Mouse (Mus musculus): ENCODE measurements around the gene Gm49337. TPM values are rescaled to one million over a fixed set of nuclear protein-coding genes. Genes with fewer than 3 reads are reported as not detected.

Gene Gm49337
- polyA plus RNA-seq, 1 experiment from 2014 or later, result not detected

GRCm38 (mm10) chr4:116182079-116182478 lies 8.9 kb downstream of the Gm49337 start:
- H3K27ac ChIP-seq (ENCODE audit: low read length), result no peak overlapping the region
- H3K4me3 ChIP-seq (ENCODE audit: low read length), result no peak overlapping the region
- 64% methylated on average over 3 of the region's 3 CpGs for WGBS
- no peak for ATAC-seq (replicated peaks; ENCODE audit: extremely low read depth, insufficient read depth, low FRiP score)
- no peaks in the 10 kb centered on the region for H3K9me3 ChIP-seq (replicated peaks; ENCODE audit: control insufficient read depth, low read length)
- peaks cover 9% of the 10 kb centered on the region for H3K4me1 ChIP-seq (ENCODE audit: control insufficient read depth, insufficient read depth, low read length)
- H3K36me3 ChIP-seq (ENCODE audit: control insufficient read depth, insufficient read depth), result no peaks in the 10 kb centered on the region
- no peaks in the 10 kb centered on the region for H3K27me3 ChIP-seq (ENCODE audit: control insufficient read depth, insufficient read depth, low read length)
- H3K4me2 ChIP-seq (ENCODE audit: low read depth, low read length), result no peak overlapping the region
- no peak overlapping the region for H3K9ac ChIP-seq (ENCODE audit: low read length)

GRCm38 (mm10) chr4:116182745-116183144 lies 9.6 kb downstream of the Gm49337 start:
- H3K4me1 ChIP-seq (ENCODE audit: control insufficient read depth, insufficient read depth, low read length), result peaks cover 5% of the 10 kb centered on the region; the same call in 1 of the 2 replicates
- H3K9me3 ChIP-seq (replicated peaks; ENCODE audit: control insufficient read depth, low read length), result no peaks in the 10 kb centered on the region
- 8% methylated on average over 12 of the region's 12 CpGs for WGBS
- peak overlapping the region; percentile 71 for H3K4me2 ChIP-seq (ENCODE audit: low read depth, low read length)
- H3K9ac ChIP-seq (ENCODE audit: low read length), result peak overlapping the region; percentile 68
- H3K27me3 ChIP-seq (ENCODE audit: control insufficient read depth, insufficient read depth, low read length), result no peaks in the 10 kb centered on the region
- peak overlapping the region; percentile 63 for H3K27ac ChIP-seq (ENCODE audit: low read length)
- peak; percentile 56 for ATAC-seq (replicated peaks; ENCODE audit: extremely low read depth, insufficient read depth, low FRiP score)
- peak overlapping the region; percentile 39 for H3K4me3 ChIP-seq (ENCODE audit: low read length)
- H3K36me3 ChIP-seq (ENCODE audit: control insufficient read depth, insufficient read depth), result no peaks in the 10 kb centered on the region

GRCm38 (mm10) chr4:116185083-116185482 lies 11.9 kb downstream of the Gm49337 start:
- H3K9me3 ChIP-seq (replicated peaks; ENCODE audit: control insufficient read depth, low read length), result no peaks in the 10 kb centered on the region
- no peaks in the 10 kb centered on the region for H3K36me3 ChIP-seq (ENCODE audit: control insufficient read depth, insufficient read depth)
- H3K4me1 ChIP-seq (ENCODE audit: control insufficient read depth, insufficient read depth, low read length), result peaks cover 5% of the 10 kb centered on the region; the same call in 1 of the 2 replicates
- no peak overlapping the region for H3K4me2 ChIP-seq (ENCODE audit: low read depth, low read length)
- 77% methylated on average over 4 of the region's 4 CpGs for WGBS
- no peaks in the 10 kb centered on the region for H3K27me3 ChIP-seq (ENCODE audit: control insufficient read depth, insufficient read depth, low read length)
- H3K4me3 ChIP-seq (ENCODE audit: low read length), result no peak overlapping the region
- H3K27ac ChIP-seq (ENCODE audit: low read length), result no peak overlapping the region
- no peak for ATAC-seq (replicated peaks; ENCODE audit: extremely low read depth, insufficient read depth, low FRiP score)
- H3K9ac ChIP-seq (ENCODE audit: low read length), result no peak overlapping the region

- H3K9ac ChIP-seq (ENCODE audit: low read length), result no peak overlapping the region
- H3K4me2 ChIP-seq (ENCODE audit: low read depth, low read length), result no peak overlapping the region
- no peak for ATAC-seq (replicated peaks; ENCODE audit: extremely low read depth, insufficient read depth, low FRiP score)
- no peak overlapping the region for H3K4me3 ChIP-seq (ENCODE audit: low read length)
- no peaks in the 10 kb centered on the region for H3K9me3 ChIP-seq (replicated peaks; ENCODE audit: control insufficient read depth, low read length)
- 45% methylated on average over 4 of the region's 4 CpGs for WGBS
- H3K27ac ChIP-seq (ENCODE audit: low read length), result no peak overlapping the region
- H3K27me3 ChIP-seq (ENCODE audit: control insufficient read depth, insufficient read depth, low read length), result no peaks in the 10 kb centered on the region
- H3K36me3 ChIP-seq (ENCODE audit: control insufficient read depth, insufficient read depth), result no peaks in the 10 kb centered on the region
- H3K4me1 ChIP-seq (ENCODE audit: control insufficient read depth, insufficient read depth, low read length), result no peaks in the 10 kb centered on the region
These were observed 19.2 kb downstream of the Gm49337 start for GRCm38 (mm10) chr4:116192286-116192835.

GRCm38 (mm10) chr4:116193583-116194383 lies 20.6 kb downstream of the Gm49337 start:
- Histone ChIP-seq H3K36me3 (ENCODE audit: control insufficient read depth, insufficient read depth) (no peaks in the 10 kb centered on the region), H3K4me1 (ENCODE audit: control insufficient read depth, insufficient read depth, low read length) (no peaks in the 10 kb centered on the region), H3K9ac (ENCODE audit: low read length) (no peak overlapping the region), H3K9me3 (replicated peaks; ENCODE audit: control insufficient read depth, low read length) (no peaks in the 10 kb centered on the region), H3K4me3 (ENCODE audit: low read length) (no peak overlapping the region), H3K27ac (ENCODE audit: low read length) (no peak overlapping the region), H3K4me2 (ENCODE audit: low read depth, low read length) (no peak overlapping the region), H3K27me3 (ENCODE audit: control insufficient read depth, insufficient read depth, low read length) (no peaks in the 10 kb centered on the region)
- ATAC-seq (replicated peaks; ENCODE audit: extremely low read depth, insufficient read depth, low FRiP score), result no peak
- 39% methylated on average over 9 of the region's 9 CpGs for WGBS

- Histone ChIP-seq H3K9me3 (replicated peaks; ENCODE audit: control insufficient read depth, low read length) (no peaks in the 10 kb centered on the region), H3K4me2 (ENCODE audit: low read depth, low read length) (no peak overlapping the region), H3K4me1 (ENCODE audit: control insufficient read depth, insufficient read depth, low read length) (no peaks in the 10 kb centered on the region), H3K9ac (ENCODE audit: low read length) (no peak overlapping the region), H3K27me3 (ENCODE audit: control insufficient read depth, insufficient read depth, low read length) (no peaks in the 10 kb centered on the region), H3K27ac (ENCODE audit: low read length) (no peak overlapping the region), H3K36me3 (ENCODE audit: control insufficient read depth, insufficient read depth) (no peaks in the 10 kb centered on the region), H3K4me3 (ENCODE audit: low read length) (no peak overlapping the region)
- WGBS, result 68% methylated on average over 2 of the region's 2 CpGs
- ATAC-seq (replicated peaks; ENCODE audit: extremely low read depth, insufficient read depth, low FRiP score), result no peak
These were observed 25.2 kb downstream of the Gm49337 start for GRCm38 (mm10) chr4:116198422-116198821.

GRCm38 (mm10) chr4:116204422-116204821 lies 31.2 kb downstream of the Gm49337 start:
- H3K9me3 ChIP-seq (replicated peaks; ENCODE audit: control insufficient read depth, low read length), result no peaks in the 10 kb centered on the region
- H3K4me1 ChIP-seq (ENCODE audit: control insufficient read depth, insufficient read depth, low read length), result no peaks in the 10 kb centered on the region
- H3K27me3 ChIP-seq (ENCODE audit: control insufficient read depth, insufficient read depth, low read length), result no peaks in the 10 kb centered on the region
- H3K9ac ChIP-seq (ENCODE audit: low read length), result no peak overlapping the region
- no peak overlapping the region for H3K4me2 ChIP-seq (ENCODE audit: low read depth, low read length)
- H3K4me3 ChIP-seq (ENCODE audit: low read length), result no peak overlapping the region
- H3K27ac ChIP-seq (ENCODE audit: low read length), result no peak overlapping the region
- H3K36me3 ChIP-seq (ENCODE audit: control insufficient read depth, insufficient read depth), result no peaks in the 10 kb centered on the region
- 58% methylated on average over 3 of the region's 3 CpGs for WGBS
- ATAC-seq (replicated peaks; ENCODE audit: extremely low read depth, insufficient read depth, low FRiP score), result no peak

- no peak overlapping the region for H3K27ac ChIP-seq (ENCODE audit: low read length)
- no peaks in the 10 kb centered on the region for H3K27me3 ChIP-seq (ENCODE audit: control insufficient read depth, insufficient read depth, low read length)
- no peak for ATAC-seq (replicated peaks; ENCODE audit: extremely low read depth, insufficient read depth, low FRiP score)
- no peak overlapping the region for H3K4me2 ChIP-seq (ENCODE audit: low read depth, low read length)
- H3K4me1 ChIP-seq (ENCODE audit: control insufficient read depth, insufficient read depth, low read length), result no peaks in the 10 kb centered on the region
- H3K36me3 ChIP-seq (ENCODE audit: control insufficient read depth, insufficient read depth), result no peaks in the 10 kb centered on the region
- H3K9ac ChIP-seq (ENCODE audit: low read length), result no peak overlapping the region
- no peak overlapping the region for H3K4me3 ChIP-seq (ENCODE audit: low read length)
- 79% methylated on average over 4 of the region's 4 CpGs for WGBS
- H3K9me3 ChIP-seq (replicated peaks; ENCODE audit: control insufficient read depth, low read length), result no peaks in the 10 kb centered on the region
These were observed 33.3 kb downstream of the Gm49337 start for GRCm38 (mm10) chr4:116206531-116206930.

GRCm38 (mm10) chr4:116208891-116209290 lies 35.7 kb downstream of the Gm49337 start:
- no peaks in the 10 kb centered on the region for H3K4me1 ChIP-seq (ENCODE audit: control insufficient read depth, insufficient read depth, low read length)
- no peak for ATAC-seq (replicated peaks; ENCODE audit: extremely low read depth, insufficient read depth, low FRiP score)
- no peak overlapping the region for H3K27ac ChIP-seq (ENCODE audit: low read length)
- no peaks in the 10 kb centered on the region for H3K36me3 ChIP-seq (ENCODE audit: control insufficient read depth, insufficient read depth)
- H3K27me3 ChIP-seq (ENCODE audit: control insufficient read depth, insufficient read depth, low read length), result no peaks in the 10 kb centered on the region
- H3K4me3 ChIP-seq (ENCODE audit: low read length), result no peak overlapping the region
- no peak overlapping the region for H3K9ac ChIP-seq (ENCODE audit: low read length)
- WGBS, result 72% methylated on average over 1 of the region's 1 CpGs
- no peak overlapping the region for H3K4me2 ChIP-seq (ENCODE audit: low read depth, low read length)
- no peaks in the 10 kb centered on the region for H3K9me3 ChIP-seq (replicated peaks; ENCODE audit: control insufficient read depth, low read length)
